Mouse (Mus musculus): Measurements from ENCODE around the gene Ankrd10. TPM values are rescaled to one million over a fixed set of nuclear protein-coding genes. Genes with fewer than 3 reads are reported as not detected.
A peak's percentile ranks its signal among the peaks of the same experiment; 100 is the strongest.

The Ankrd10 gene
- polyA plus RNA-seq, 1 experiment from 2014 or later, result 86.0 TPM

- Histone ChIP-seq H3K27me3 (replicated peaks; ENCODE audit: control insufficient read depth, insufficient read depth, low read length) (no peaks in the 10 kb centered on the region), H3K4me2 (peak overlapping the region; percentile 88), H3K36me3 (ENCODE audit: control insufficient read depth, insufficient read depth, low read length) (peaks cover 6% of the 10 kb centered on the region; the same call in 1 of the 2 replicates), H3K9ac (ENCODE audit: low read depth, low read length) (peak overlapping the region; percentile 95), H3K9me3 (ENCODE audit: control insufficient read depth, low read length) (no peaks in the 10 kb centered on the region), H3K4me3 (ENCODE audit: low read depth, low read length) (peak overlapping the region; percentile 93), H3K27ac (ENCODE audit: low read depth, low read length) (peak overlapping the region; percentile 98), H3K4me1 (replicated peaks; ENCODE audit: control insufficient read depth, insufficient read depth, low read length) (peaks cover 14% of the 10 kb centered on the region)
- WGBS, result 4% methylated on average over 30 of the region's 30 CpGs
- ATAC-seq (replicated peaks; ENCODE audit: low FRiP score) (peak; percentile 82), DNase-seq (ENCODE audit: low spot score) (peak; percentile 87)
Measured at GRCm38 (mm10) chr8:11636324-11637057, 934 bp upstream of the Ankrd10 start.

GRCm38 (mm10) chr8:11635012-11635577, 462 bp downstream of the Ankrd10 start:
- peak overlapping the region; percentile 93 for H3K4me3 ChIP-seq (ENCODE audit: low read depth, low read length)
- ATAC-seq (replicated peaks; ENCODE audit: low FRiP score) (peak; percentile 67), DNase-seq (ENCODE audit: low spot score) (peak; percentile 91)
- H3K9ac ChIP-seq (ENCODE audit: low read depth, low read length), result peak overlapping the region; percentile 95
- WGBS, result under 1% methylated on average over 70 of the region's 70 CpGs
- H3K27me3 ChIP-seq (replicated peaks; ENCODE audit: control insufficient read depth, insufficient read depth, low read length), result no peaks in the 10 kb centered on the region
- H3K9me3 ChIP-seq (ENCODE audit: control insufficient read depth, low read length), result no peaks in the 10 kb centered on the region
- H3K27ac ChIP-seq (ENCODE audit: low read depth, low read length), result peak overlapping the region; percentile 98
- H3K36me3 ChIP-seq (ENCODE audit: control insufficient read depth, insufficient read depth, low read length), result peaks cover 17% of the 10 kb centered on the region; the same call in 1 of the 2 replicates
- H3K4me2 ChIP-seq, result peak overlapping the region; percentile 88
- peaks cover 14% of the 10 kb centered on the region for H3K4me1 ChIP-seq (replicated peaks; ENCODE audit: control insufficient read depth, insufficient read depth, low read length)

GRCm38 (mm10) chr8:11634331-11635011, 1.1 kb downstream of the Ankrd10 start:
- peak overlapping the region; percentile 88 for H3K4me2 ChIP-seq
- no peaks in the 10 kb centered on the region for H3K27me3 ChIP-seq (replicated peaks; ENCODE audit: control insufficient read depth, insufficient read depth, low read length)
- H3K27ac ChIP-seq (ENCODE audit: low read depth, low read length), result peak overlapping the region; percentile 98
- H3K4me3 ChIP-seq (ENCODE audit: low read depth, low read length), result peak overlapping the region; percentile 93
- no peak for DNase-seq (ENCODE audit: low spot score)
- H3K4me1 ChIP-seq (replicated peaks; ENCODE audit: control insufficient read depth, insufficient read depth, low read length), result peaks cover 14% of the 10 kb centered on the region
- WGBS, result under 1% methylated on average over 39 of the region's 39 CpGs
- ATAC-seq (replicated peaks; ENCODE audit: low FRiP score), result 0 out of 2 replicates have a peak, but pooled peaks have one; percentile 5
- H3K9me3 ChIP-seq (ENCODE audit: control insufficient read depth, low read length), result no peaks in the 10 kb centered on the region
- H3K9ac ChIP-seq (ENCODE audit: low read depth, low read length), result peak overlapping the region; percentile 95
- peaks cover 17% of the 10 kb centered on the region; the same call in 1 of the 2 replicates for H3K36me3 ChIP-seq (ENCODE audit: control insufficient read depth, insufficient read depth, low read length)

GRCm38 (mm10) chr8:11633414-11633813, 2.1 kb downstream of the Ankrd10 start:
- H3K27me3 ChIP-seq (replicated peaks; ENCODE audit: control insufficient read depth, insufficient read depth, low read length), result no peaks in the 10 kb centered on the region
- H3K4me3 ChIP-seq (ENCODE audit: low read depth, low read length), result peak overlapping the region; percentile 93
- no peak overlapping the region for H3K27ac ChIP-seq (ENCODE audit: low read depth, low read length)
- peaks cover 24% of the 10 kb centered on the region for H3K36me3 ChIP-seq (ENCODE audit: control insufficient read depth, insufficient read depth, low read length)
- ATAC-seq (replicated peaks; ENCODE audit: low FRiP score) (no peak), DNase-seq (ENCODE audit: low spot score) (no peak)
- H3K9me3 ChIP-seq (ENCODE audit: control insufficient read depth, low read length), result no peaks in the 10 kb centered on the region
- 74% methylated on average over 7 of the region's 7 CpGs for WGBS
- peaks cover 14% of the 10 kb centered on the region for H3K4me1 ChIP-seq (replicated peaks; ENCODE audit: control insufficient read depth, insufficient read depth, low read length)
- H3K9ac ChIP-seq (ENCODE audit: low read depth, low read length), result peak overlapping the region; percentile 95
- H3K4me2 ChIP-seq, result peak overlapping the region; percentile 88

GRCm38 (mm10) chr8:11632406-11632805, 3.2 kb downstream of the Ankrd10 start:
- 47% methylated on average over 2 of the region's 2 CpGs for WGBS
- H3K4me1 ChIP-seq (replicated peaks; ENCODE audit: control insufficient read depth, insufficient read depth, low read length), result peaks cover 14% of the 10 kb centered on the region
- H3K4me2 ChIP-seq, result no peak overlapping the region
- DNase-seq (ENCODE audit: low spot score), result no peak
- H3K27me3 ChIP-seq (replicated peaks; ENCODE audit: control insufficient read depth, insufficient read depth, low read length), result no peaks in the 10 kb centered on the region
- no peaks in the 10 kb centered on the region for H3K9me3 ChIP-seq (ENCODE audit: control insufficient read depth, low read length)
- H3K4me3 ChIP-seq (ENCODE audit: low read depth, low read length), result no peak overlapping the region
- ATAC-seq (replicated peaks; ENCODE audit: low FRiP score), result no peak
- peaks cover 31% of the 10 kb centered on the region for H3K36me3 ChIP-seq (ENCODE audit: control insufficient read depth, insufficient read depth, low read length)
- no peak overlapping the region; the same call in 1 of the 2 replicates for H3K27ac ChIP-seq (ENCODE audit: low read depth, low read length)
- no peak overlapping the region for H3K9ac ChIP-seq (ENCODE audit: low read depth, low read length)

- 89% methylated on average over 5 of the region's 5 CpGs for WGBS
- no peak for DNase-seq (ENCODE audit: low spot score)
- no peaks in the 10 kb centered on the region for H3K9me3 ChIP-seq (ENCODE audit: control insufficient read depth, low read length)
- no peak overlapping the region for H3K9ac ChIP-seq (ENCODE audit: low read depth, low read length)
- H3K27ac ChIP-seq (ENCODE audit: low read depth, low read length), result no peak overlapping the region
- H3K27me3 ChIP-seq (replicated peaks; ENCODE audit: control insufficient read depth, insufficient read depth, low read length), result no peaks in the 10 kb centered on the region
- H3K36me3 ChIP-seq (ENCODE audit: control insufficient read depth, insufficient read depth, low read length), result peaks cover 46% of the 10 kb centered on the region
- ATAC-seq (replicated peaks; ENCODE audit: low FRiP score), result no peak
- no peak overlapping the region for H3K4me2 ChIP-seq
- no peak overlapping the region for H3K4me3 ChIP-seq (ENCODE audit: low read depth, low read length)
- peaks cover 14% of the 10 kb centered on the region for H3K4me1 ChIP-seq (replicated peaks; ENCODE audit: control insufficient read depth, insufficient read depth, low read length)
Measured at GRCm38 (mm10) chr8:11629206-11629605, 6.4 kb downstream of the Ankrd10 start.

- H3K27ac ChIP-seq (ENCODE audit: low read depth, low read length), result no peak overlapping the region
- ATAC-seq (replicated peaks; ENCODE audit: low FRiP score) (no peak), DNase-seq (ENCODE audit: low spot score) (no peak)
- H3K9me3 ChIP-seq (ENCODE audit: control insufficient read depth, low read length), result no peaks in the 10 kb centered on the region
- 84% methylated on average over 7 of the region's 7 CpGs for WGBS
- H3K36me3 ChIP-seq (ENCODE audit: control insufficient read depth, insufficient read depth, low read length), result peaks cover 46% of the 10 kb centered on the region
- no peaks in the 10 kb centered on the region for H3K27me3 ChIP-seq (replicated peaks; ENCODE audit: control insufficient read depth, insufficient read depth, low read length)
- no peak overlapping the region for H3K4me2 ChIP-seq
- H3K4me3 ChIP-seq (ENCODE audit: low read depth, low read length), result no peak overlapping the region
- H3K9ac ChIP-seq (ENCODE audit: low read depth, low read length), result no peak overlapping the region
- peaks cover 9% of the 10 kb centered on the region for H3K4me1 ChIP-seq (replicated peaks; ENCODE audit: control insufficient read depth, insufficient read depth, low read length)
Measured at GRCm38 (mm10) chr8:11628506-11629132, 6.9 kb downstream of the Ankrd10 start.

GRCm38 (mm10) chr8:11627717-11628116, 7.8 kb downstream of the Ankrd10 start:
- H3K4me2 ChIP-seq, result no peak overlapping the region
- H3K4me1 ChIP-seq (replicated peaks; ENCODE audit: control insufficient read depth, insufficient read depth, low read length), result peaks cover 4% of the 10 kb centered on the region; the same call in 1 of the 2 replicates
- H3K9ac ChIP-seq (ENCODE audit: low read depth, low read length), result no peak overlapping the region
- ATAC-seq (replicated peaks; ENCODE audit: low FRiP score), result no peak
- peaks cover 48% of the 10 kb centered on the region for H3K36me3 ChIP-seq (ENCODE audit: control insufficient read depth, insufficient read depth, low read length)
- H3K4me3 ChIP-seq (ENCODE audit: low read depth, low read length), result no peak overlapping the region
- H3K27ac ChIP-seq (ENCODE audit: low read depth, low read length), result no peak overlapping the region
- no peak for DNase-seq (ENCODE audit: low spot score)
- no peaks in the 10 kb centered on the region for H3K9me3 ChIP-seq (ENCODE audit: control insufficient read depth, low read length)
- H3K27me3 ChIP-seq (replicated peaks; ENCODE audit: control insufficient read depth, insufficient read depth, low read length), result no peaks in the 10 kb centered on the region
- 84% methylated on average over 9 of the region's 9 CpGs for WGBS

Data from liver, embryonic 11.5 days (tissue).